Mouse (Mus musculus) heart, adult 2 months (tissue): ENCODE data around the gene Gm4131. TPM values are rescaled to one million over a fixed set of nuclear protein-coding genes. Genes with fewer than 3 reads are reported as not detected.
A peak's percentile ranks its signal among the peaks of the same experiment; 100 is the strongest.

Experiments used
- DNase-seq, 2 experiments: peaks; one replicate each; pipeline ENCODE4 v3.0.0; 2021
- H3K27ac ChIP-seq: fragments of 200-600 bp; 2 replicates; pipeline ENCODE4 v1.8.1; 2022
- H3K27me3 ChIP-seq: fragments of 200-500 bp; 2 replicates; pipeline ENCODE4 v1.6.1; 2012; ENCODE audit warnings: mild to moderate bottlenecking, low read length, inconsistent platforms, mixed read lengths; ENCODE audit not compliant: control insufficient read depth, insufficient read depth
- H3K36me3 ChIP-seq: fragments of 200-500 bp; 2 replicates; pipeline ENCODE4 v1.6.1; 2012; ENCODE audit warnings: low read length, inconsistent platforms; ENCODE audit not compliant: control insufficient read depth, insufficient read depth
- H3K4me1 ChIP-seq: fragments of 200-500 bp; 2 replicates; pipeline ENCODE4 v1.6.1; 2011; ENCODE audit warnings: low read length; ENCODE audit not compliant: control insufficient read depth, insufficient read depth
- H3K4me3 ChIP-seq: fragments of 200-600 bp; 2 replicates; pipeline ENCODE4 v1.8.1; 2022
- H3K79me2 ChIP-seq: fragments of 200-500 bp; replicated peaks from 2 replicates; pipeline ENCODE4 v1.6.1; 2012; ENCODE audit warnings: mild to moderate bottlenecking, inconsistent platforms, low read length, moderate library complexity, mixed read lengths; ENCODE audit not compliant: control insufficient read depth, insufficient read depth
- H3K9ac ChIP-seq: fragments of 200-500 bp; 2 replicates; pipeline ENCODE4 v1.6.1; 2012; ENCODE audit warnings: low read depth, mild to moderate bottlenecking, control low read depth, inconsistent platforms, low read length, mixed read lengths
- CTCF ChIP-seq: fragments of 200-600 bp; IDR thresholded peaks from 2 replicates; pipeline ENCODE4 v1.8.1; 2022; ENCODE audit warnings: antibody characterized with exemption, mild to moderate bottlenecking, moderate library complexity
- EP300 ChIP-seq: fragments of 200-500 bp; IDR thresholded peaks from 2 replicates; pipeline ENCODE4 v1.6.1; 2011; ENCODE audit warnings: low read depth, low read length, control low read depth; ENCODE audit not compliant: insufficient read depth
- POLR2A ChIP-seq: fragments of 200-500 bp; IDR thresholded peaks from 2 replicates; pipeline ENCODE4 v1.6.1; 2011; ENCODE audit warnings: mild to moderate bottlenecking, low read depth, low read length, control low read depth; ENCODE audit not compliant: insufficient read depth
- WGBS: fragments of 180-500 bp; shearing (Covaris S2); methylation state at CpG from one replicate; pipeline ENCODE4 v1.1.7; 2018; 5-methylcytosine and 5-hydroxymethylcytosine counted together
- intact Hi-C: fragments of 180-260 bp; cut with DNase I; formaldehyde crosslinking; loops from one replicate; pipeline ENCODE4 v1.15.1; 2025
- polyA plus RNA-seq: library from polyadenylated mRNA; depleted of rRNA; stranded (reverse); fragments of >200 nt; gene quantifications from 2 replicates; pipeline ENCODE4 v1.2.3, GENCODE M21; 2012
- total RNA-seq, 2 experiments: library from RNA; stranded (reverse); gene quantifications; 2 replicates each; pipeline ENCODE4 v1.2.3; 2021

Gm4131 gene
- total and polyA plus RNA-seq, 3 experiments: not detected

DNA sequence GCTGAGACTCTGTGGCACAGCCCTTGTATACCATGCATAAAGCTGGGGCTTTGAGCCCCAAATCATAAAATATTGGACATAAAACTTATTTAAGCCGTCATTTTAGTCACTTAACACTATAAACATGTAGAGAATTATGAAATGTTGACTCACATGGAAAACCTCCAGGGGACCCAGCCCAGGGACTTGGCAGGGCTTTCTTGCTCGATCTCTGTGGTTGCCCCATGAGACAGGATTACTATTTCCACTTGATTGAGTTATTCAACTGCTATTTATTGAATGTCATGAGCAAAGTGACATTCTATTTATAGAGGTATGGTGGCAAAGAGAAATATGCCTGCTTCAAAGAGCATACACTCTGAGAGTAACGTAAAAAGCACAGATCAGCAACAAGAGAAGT lies 57.4 kb downstream of the Gm4131 start:
- intact Hi-C loops: no loop called here
- DNase-seq: peak; percentile 52 to 56
- Histone ChIP-seq H3K79me2 (no peaks in the 10 kb centered on the region), H3K27ac (peak overlapping the region; percentile 51), H3K27me3 (no peaks in the 10 kb centered on the region), H3K36me3 (no peaks in the 10 kb centered on the region), H3K4me1 (peaks cover 4% of the 10 kb centered on the region), H3K4me3 (no peak overlapping the region), H3K9ac (no peak overlapping the region)
- TF ChIP-seq POLR2A (no peak), EP300 (no peak), CTCF (no peak)
- 36% methylated on average over 3 of the region's 3 CpGs for WGBS

DNA sequence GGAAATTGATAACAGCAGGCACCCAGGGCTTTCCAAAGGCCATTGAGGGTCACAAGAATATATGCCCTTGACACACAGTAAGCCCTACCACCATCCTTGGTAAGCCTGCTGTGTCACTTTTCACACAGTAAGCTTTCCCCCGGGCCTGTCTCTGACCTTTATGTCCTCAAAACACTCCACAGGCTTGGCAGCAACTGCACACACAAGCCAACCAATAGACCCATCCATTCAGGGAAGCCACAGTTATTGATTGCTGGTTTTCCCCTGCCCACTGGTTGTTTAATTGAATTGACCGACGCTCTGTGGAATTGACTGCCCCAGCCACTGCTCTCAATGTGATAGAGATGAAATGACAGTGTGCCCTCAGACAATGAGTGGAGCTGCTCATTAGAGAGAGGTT lies 60.5 kb downstream of the Gm4131 start:
- TF ChIP-seq CTCF (no peak), EP300 (no peak), POLR2A (no peak)
- no peaks in the 10 kb centered on the region for H3K79me2 ChIP-seq
- H3K27me3 ChIP-seq: no peaks in the 10 kb centered on the region
- no peak overlapping the region for H3K4me3 ChIP-seq
- no peaks in the 10 kb centered on the region for H3K36me3 ChIP-seq
- H3K4me1 ChIP-seq: peaks cover 4% of the 10 kb centered on the region
- H3K27ac ChIP-seq: no peak overlapping the region
- intact Hi-C loops: no loop called here
- 82% methylated on average over 3 of the region's 3 CpGs for WGBS
- DNase-seq: no peak
- no peak overlapping the region for H3K9ac ChIP-seq

- Histone ChIP-seq H3K36me3 (no peaks in the 10 kb centered on the region), H3K4me3 (no peak overlapping the region), H3K4me1 (peaks cover 1% of the 10 kb centered on the region), H3K27ac (peak overlapping the region; percentile 49), H3K79me2 (no peaks in the 10 kb centered on the region), H3K9ac (no peak overlapping the region), H3K27me3 (no peaks in the 10 kb centered on the region)
- WGBS: 46% methylated on average over 7 of the region's 7 CpGs
- DNase-seq: no peak
- TF ChIP-seq CTCF (no peak), EP300 (no peak), POLR2A (peak; percentile 17; the same call in 1 of the 2 replicates)
- intact Hi-C loops: no loop called here
These were observed 69.3 kb downstream of the Gm4131 start for GRCm38 (mm10) chr14:62497391-62497790.

DNA sequence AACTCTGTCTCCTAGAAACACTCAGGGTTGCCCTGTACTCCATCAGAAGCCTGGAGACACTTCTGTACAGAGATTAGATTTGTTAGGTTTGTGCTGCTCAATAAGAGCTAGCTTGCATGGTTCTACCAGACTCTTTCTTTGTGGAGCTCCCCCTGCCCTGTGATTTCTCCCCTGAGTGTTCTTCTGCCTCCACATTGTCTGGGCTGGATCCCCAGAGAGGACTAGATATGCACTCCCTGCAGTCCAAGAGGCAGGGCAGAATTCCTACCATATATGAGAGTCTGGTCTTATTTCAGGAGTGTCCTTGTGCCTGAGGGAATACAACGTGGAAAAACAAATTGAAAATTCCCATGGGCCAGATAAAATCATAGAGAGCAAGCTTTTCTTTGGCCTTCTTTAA lies 70.2 kb downstream of the Gm4131 start:
- WGBS: 18% methylated on average over 1 of the region's 1 CpGs
- Histone ChIP-seq H3K27me3 (no peaks in the 10 kb centered on the region), H3K27ac (no peak overlapping the region; the same call in 1 of the 2 replicates), H3K36me3 (no peaks in the 10 kb centered on the region), H3K79me2 (no peaks in the 10 kb centered on the region), H3K9ac (no peak overlapping the region), H3K4me1 (peaks cover 1% of the 10 kb centered on the region), H3K4me3 (no peak overlapping the region)
- no peak for TF ChIP-seq CTCF
- intact Hi-C loops: no loop called here
- no peak for DNase-seq

- H3K27ac ChIP-seq: no peak overlapping the region
- intact Hi-C loops: loop anchor here (5.0 kb wide), 3 partner anchors 64 to 344 kb away; partner anchors contain the start of genes Fam124a and Wdfy2
- H3K36me3 ChIP-seq: no peaks in the 10 kb centered on the region
- no peaks in the 10 kb centered on the region for H3K79me2 ChIP-seq
- DNase-seq: no peak
- H3K4me3 ChIP-seq: no peak overlapping the region
- WGBS: 65% methylated on average over 5 of the region's 5 CpGs
- TF ChIP-seq CTCF (no peak), POLR2A (no peak), EP300 (no peak)
- H3K9ac ChIP-seq: no peak overlapping the region
- no peaks in the 10 kb centered on the region for H3K27me3 ChIP-seq
- peaks cover 1% of the 10 kb centered on the region for H3K4me1 ChIP-seq
These were observed 73.3 kb downstream of the Gm4131 start for GRCm38 (mm10) chr14:62493456-62493855.

GRCm38 (mm10) chr14:62492196-62492850 lies 74.4 kb downstream of the Gm4131 start:
- H3K9ac ChIP-seq: no peak overlapping the region
- H3K4me3 ChIP-seq: no peak overlapping the region
- H3K79me2 ChIP-seq: no peaks in the 10 kb centered on the region
- H3K27ac ChIP-seq: no peak overlapping the region
- no peaks in the 10 kb centered on the region for H3K27me3 ChIP-seq
- intact Hi-C loops: loop anchor here (1.0 to 5.0 kb wide), 4 partner anchors 65 to 483 kb away; partner anchors contain the start of genes Fam124a and Wdfy2
- DNase-seq: peak; percentile 69 to 74
- TF ChIP-seq POLR2A (no peak), CTCF (0 out of 2 replicates have a peak, but pooled peaks have one; percentile 96), EP300 (peak; percentile 77)
- H3K36me3 ChIP-seq: no peaks in the 10 kb centered on the region
- WGBS: 25% methylated on average over 16 of the region's 16 CpGs
- peaks cover 1% of the 10 kb centered on the region for H3K4me1 ChIP-seq
